Mouse (Mus musculus) midbrain, postnatal 0 days (tissue): ENCODE measurements around the gene Uvrag. TPM values are rescaled to one million over a fixed set of nuclear protein-coding genes. Genes with fewer than 3 reads are reported as not detected.

Source experiments
- ATAC-seq: fragments of 200-750 bp; cut with Nextera tagmentation; 2 replicates; pipeline ENCODE4 v1.8.0; 2017; ENCODE audit warnings: moderate number of reproducible peaks, mild to moderate bottlenecking, moderate TSS enrichment, moderate library complexity; ENCODE audit not compliant: low FRiP score
- DNase-seq: peaks from one replicate; pipeline ENCODE4 v3.0.0-alpha.2; 2015; ENCODE audit warnings: low spot score
- H3K27ac ChIP-seq: fragments of 300-500 bp; sonication (generic); 2 replicates; pipeline ENCODE4 v1.5.1; 2014; ENCODE audit warnings: low read depth, mild to moderate bottlenecking, low read length, mixed read lengths
- H3K27me3 ChIP-seq: fragments of 300-500 bp; sonication (generic); 2 replicates; pipeline ENCODE4 v1.6.1; 2014; ENCODE audit warnings: low read length, control low read depth, mixed read lengths; ENCODE audit not compliant: insufficient read depth
- H3K36me3 ChIP-seq: fragments of 300-500 bp; sonication (generic); 2 replicates; pipeline ENCODE4 v1.6.1; 2014; ENCODE audit warnings: low read length, control low read depth, mixed read lengths; ENCODE audit not compliant: insufficient read depth
- H3K4me1 ChIP-seq: fragments of 300-500 bp; sonication (generic); 2 replicates; pipeline ENCODE4 v1.6.1; 2014; ENCODE audit warnings: mild to moderate bottlenecking, control low read depth, antibody characterized with exemption, low read length, mixed read lengths; ENCODE audit not compliant: insufficient read depth
- H3K4me2 ChIP-seq: fragments of 300-500 bp; sonication (generic); 2 replicates; pipeline ENCODE4 v1.6.1; 2014; ENCODE audit warnings: low read depth, mild to moderate bottlenecking, low read length, mixed read lengths; ENCODE audit not compliant: poor library complexity, severe bottlenecking
- H3K4me3 ChIP-seq: fragments of 300-500 bp; sonication (generic); 2 replicates; pipeline ENCODE4 v1.5.1; 2014; ENCODE audit warnings: low read depth, mild to moderate bottlenecking, low read length, moderate library complexity
- H3K9ac ChIP-seq: fragments of 300-500 bp; sonication (generic); replicated peaks from 2 replicates; pipeline ENCODE4 v1.6.1; 2014; ENCODE audit warnings: mild to moderate bottlenecking, low read length, moderate library complexity, mixed read lengths; ENCODE audit not compliant: poor library complexity, severe bottlenecking
- H3K9me3 ChIP-seq: fragments of 300-500 bp; sonication (generic); 2 replicates; pipeline ENCODE4 v1.6.1; 2016; ENCODE audit warnings: low read length, control low read depth
- CTCF ChIP-seq: IDR thresholded peaks from 2 replicates; pipeline ENCODE4 v1.5.1; 2016; ENCODE audit warnings: antibody characterized with exemption, mild to moderate bottlenecking
- WGBS: fragments of 180-500 bp; shearing (Covaris S2); extraction: QIAGEN DNeasy Blood & Tissue Kit; methylation state at CpG from one replicate; pipeline ENCODE4 v1.1.7; 2014; 5-methylcytosine and 5-hydroxymethylcytosine counted together
- polyA plus RNA-seq: library from polyadenylated mRNA; unstranded; fragments of >200 nt; fragmentation: Nextera tagmentation; extraction: Ambion mirVana; gene quantifications from 2 replicates; pipeline ENCODE4 v1.2.1, GENCODE M21; 2015
- total RNA-seq: library from RNA; depleted of rRNA; stranded (reverse); fragments of >200 nt; gene quantifications from 2 replicates; pipeline ENCODE4 v1.2.3, GENCODE M21; 2014

Gene Uvrag
- total and polyA plus RNA-seq, 2 experiments from 2014 or later: 19.8 to 23.3 TPM

DNA sequence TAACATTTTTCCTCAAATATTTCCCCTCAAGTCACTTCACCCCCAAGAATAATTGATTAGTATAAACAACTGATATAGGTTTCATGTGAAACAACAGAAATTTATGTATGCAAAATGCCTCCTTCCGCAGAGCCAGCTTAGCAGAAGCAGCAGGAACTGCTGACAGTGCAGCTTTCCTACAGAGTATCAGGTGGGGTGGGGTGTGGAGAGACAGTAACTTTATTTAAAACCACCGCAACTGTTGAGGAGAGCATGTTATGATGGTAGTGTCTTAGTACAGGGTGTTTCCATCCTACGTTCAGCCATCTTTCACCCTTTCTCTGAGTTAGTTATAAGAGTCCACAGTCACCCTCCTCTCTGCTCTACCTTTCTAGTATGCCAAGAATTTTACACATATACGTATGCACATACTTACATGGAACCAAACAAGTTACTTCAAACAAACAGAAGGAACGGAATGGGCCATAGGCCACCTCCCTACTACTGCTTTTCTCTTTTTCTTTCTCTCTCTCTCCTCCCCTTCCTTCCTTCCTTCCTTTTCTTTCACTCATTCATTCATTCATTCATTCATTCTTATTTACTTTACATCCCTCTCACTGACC lies 145.7 kb downstream of the Uvrag start:
- H3K4me2 ChIP-seq: no peak overlapping the region
- H3K27ac ChIP-seq: no peak overlapping the region
- no peaks in the 10 kb centered on the region for H3K9me3 ChIP-seq
- H3K9ac ChIP-seq: no peak overlapping the region
- DNase-seq: no peak
- H3K27me3 ChIP-seq: no peaks in the 10 kb centered on the region
- no peaks in the 10 kb centered on the region; the same call in 1 of the 2 replicates for H3K4me1 ChIP-seq
- WGBS: 89% methylated on average over 5 of the region's 5 CpGs
- no peak for ATAC-seq
- TF ChIP-seq CTCF: no peak
- no peak overlapping the region for H3K4me3 ChIP-seq
- peaks cover 4% of the 10 kb centered on the region; the same call in 1 of the 2 replicates for H3K36me3 ChIP-seq

DNA sequence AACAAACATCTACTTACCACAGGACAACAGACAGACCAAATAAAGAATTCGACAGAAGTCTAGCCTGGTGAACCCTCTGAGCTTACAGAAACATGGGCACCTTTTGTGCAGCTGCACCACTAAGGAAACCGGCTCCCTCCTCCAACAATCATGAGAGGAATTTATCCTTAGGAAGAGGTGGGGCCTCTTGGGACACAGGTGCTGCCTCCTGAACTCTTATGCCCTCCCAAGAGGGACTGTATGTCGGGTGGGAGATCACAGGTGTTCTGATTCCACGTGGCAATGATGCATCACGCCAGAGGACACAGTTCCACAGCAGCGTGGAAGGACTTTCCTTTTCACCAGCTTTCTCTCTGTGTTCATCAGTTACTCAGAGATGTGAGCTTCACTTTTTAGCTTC lies 146.8 kb downstream of the Uvrag start:
- no peak for TF ChIP-seq CTCF
- H3K36me3 ChIP-seq: peaks cover 4% of the 10 kb centered on the region; the same call in 1 of the 2 replicates
- no peaks in the 10 kb centered on the region for H3K27me3 ChIP-seq
- 86% methylated on average over 6 of the region's 6 CpGs for WGBS
- H3K4me1 ChIP-seq: no peaks in the 10 kb centered on the region; the same call in 1 of the 2 replicates
- no peak overlapping the region for H3K9ac ChIP-seq
- ATAC-seq: no peak
- H3K4me2 ChIP-seq: no peak overlapping the region
- DNase-seq: no peak
- H3K27ac ChIP-seq: no peak overlapping the region
- no peaks in the 10 kb centered on the region for H3K9me3 ChIP-seq
- no peak overlapping the region for H3K4me3 ChIP-seq

DNA sequence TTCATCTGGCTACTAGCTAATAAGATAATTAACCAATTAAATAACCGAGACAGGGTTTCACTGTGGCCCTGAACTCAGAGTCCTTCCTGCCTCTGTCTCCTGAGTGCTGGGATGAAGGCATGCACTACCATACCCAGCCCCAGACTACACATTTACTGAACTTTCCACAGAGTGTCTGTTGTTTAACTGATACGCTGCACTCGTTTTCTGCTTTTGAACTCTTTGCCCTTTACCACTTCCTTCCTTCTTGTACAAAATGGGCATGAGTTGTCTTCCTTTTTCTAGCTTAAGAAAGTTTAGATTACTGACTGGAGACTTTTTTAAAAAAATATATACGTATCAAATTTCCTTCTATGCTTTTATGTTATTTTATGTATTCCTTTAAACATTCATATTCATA lies 147.5 kb downstream of the Uvrag start:
- 86% methylated on average over 4 of the region's 4 CpGs for WGBS
- no peak overlapping the region for H3K9ac ChIP-seq
- no peak overlapping the region for H3K4me2 ChIP-seq
- H3K27ac ChIP-seq: no peak overlapping the region
- H3K4me1 ChIP-seq: no peaks in the 10 kb centered on the region; the same call in 1 of the 2 replicates
- DNase-seq: no peak
- H3K4me3 ChIP-seq: no peak overlapping the region
- no peaks in the 10 kb centered on the region for H3K27me3 ChIP-seq
- H3K36me3 ChIP-seq: peaks cover 4% of the 10 kb centered on the region; the same call in 1 of the 2 replicates
- TF ChIP-seq CTCF: no peak
- H3K9me3 ChIP-seq: no peaks in the 10 kb centered on the region
- ATAC-seq: no peak

DNA sequence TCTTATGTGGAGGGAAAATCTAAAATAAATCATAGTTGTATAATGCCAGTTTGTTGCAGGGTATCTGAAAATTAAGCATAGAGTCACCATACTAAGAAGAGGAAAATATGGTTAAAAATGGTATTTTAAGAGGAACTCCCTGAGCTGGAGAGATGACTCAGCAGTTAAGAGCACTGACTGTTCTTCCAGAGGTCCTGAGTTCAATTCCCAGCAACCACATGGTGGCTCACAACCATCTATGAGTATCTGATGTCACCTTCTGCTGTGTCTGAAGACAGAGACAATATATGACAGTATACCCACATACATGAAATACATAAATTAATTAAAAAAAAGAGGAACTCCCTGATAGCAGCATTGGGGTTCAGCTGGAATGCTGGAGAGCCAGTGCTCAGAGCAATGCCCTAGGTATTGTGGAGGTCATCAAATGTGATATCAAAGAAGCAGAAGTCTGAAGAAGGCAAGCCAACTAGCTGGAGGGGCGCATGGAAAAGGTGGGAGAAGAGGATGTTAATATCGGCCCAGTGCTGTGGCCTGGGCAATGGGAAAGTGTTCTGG lies 149.7 kb downstream of the Uvrag start:
- peaks cover 7% of the 10 kb centered on the region; the same call in 1 of the 2 replicates for H3K36me3 ChIP-seq
- H3K4me1 ChIP-seq: no peaks in the 10 kb centered on the region; the same call in 1 of the 2 replicates
- ATAC-seq: no peak
- H3K9me3 ChIP-seq: no peaks in the 10 kb centered on the region
- H3K4me2 ChIP-seq: no peak overlapping the region
- no peak for TF ChIP-seq CTCF
- no peak overlapping the region for H3K27ac ChIP-seq
- no peaks in the 10 kb centered on the region for H3K27me3 ChIP-seq
- no peak overlapping the region for H3K9ac ChIP-seq
- 95% methylated on average over 2 of the region's 2 CpGs for WGBS
- DNase-seq: no peak
- H3K4me3 ChIP-seq: no peak overlapping the region

DNA sequence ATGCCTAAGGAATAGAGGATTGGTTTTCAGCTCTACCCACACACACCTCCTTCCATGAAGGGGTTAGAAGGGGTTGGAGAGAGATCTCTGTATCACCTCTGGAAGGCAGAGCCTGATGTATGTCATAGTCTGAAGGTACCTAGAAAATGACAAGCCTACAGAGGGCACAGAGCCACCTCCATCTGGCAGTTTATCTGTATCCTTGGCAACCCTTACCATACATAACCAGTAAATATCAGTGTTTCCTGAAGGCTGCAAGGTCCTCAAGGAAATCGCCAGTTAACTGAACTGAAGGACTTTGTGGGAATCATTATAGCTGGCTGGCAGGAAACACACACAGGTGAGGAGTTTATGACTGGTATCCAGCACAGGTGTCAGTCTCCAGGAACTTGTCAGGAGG lies 150.4 kb downstream of the Uvrag start:
- ATAC-seq (no peak), DNase-seq (no peak)
- 81% methylated on average over 1 of the region's 1 CpGs for WGBS
- Histone ChIP-seq H3K9me3 (no peaks in the 10 kb centered on the region), H3K27me3 (no peaks in the 10 kb centered on the region), H3K4me3 (no peak overlapping the region), H3K36me3 (peaks cover 7% of the 10 kb centered on the region; the same call in 1 of the 2 replicates), H3K4me2 (no peak overlapping the region), H3K9ac (no peak overlapping the region), H3K27ac (no peak overlapping the region), H3K4me1 (no peaks in the 10 kb centered on the region; the same call in 1 of the 2 replicates)
- no peak for TF ChIP-seq CTCF

DNA sequence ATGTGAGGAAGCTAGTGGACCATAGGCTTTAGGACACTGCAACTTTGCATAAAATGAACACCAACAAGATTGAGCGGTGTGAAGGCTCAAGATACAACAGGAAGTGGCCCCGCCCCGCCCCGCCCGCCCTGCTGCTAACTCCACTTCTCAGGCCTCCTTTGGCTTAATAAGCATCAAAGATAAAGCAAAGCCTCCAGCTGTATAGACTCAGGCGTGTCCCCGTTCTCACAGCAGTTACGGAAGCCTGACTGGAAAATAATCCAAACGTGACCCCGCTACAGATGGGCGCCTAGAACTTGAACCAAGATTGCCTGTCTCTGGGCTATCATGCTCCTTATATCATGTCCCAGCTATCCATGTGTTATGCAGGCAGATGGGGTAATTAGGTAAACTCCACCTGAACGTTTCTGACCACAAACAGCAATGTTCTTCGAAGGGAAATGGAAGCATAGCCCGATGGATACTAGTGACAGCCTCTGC lies 153.9 kb downstream of the Uvrag start:
- ATAC-seq (no peak), DNase-seq (no peak)
- Histone ChIP-seq H3K4me2 (no peak overlapping the region), H3K36me3 (peaks cover 7% of the 10 kb centered on the region; the same call in 1 of the 2 replicates), H3K4me3 (no peak overlapping the region), H3K27ac (no peak overlapping the region), H3K9ac (no peak overlapping the region), H3K4me1 (no peaks in the 10 kb centered on the region; the same call in 1 of the 2 replicates), H3K27me3 (no peaks in the 10 kb centered on the region), H3K9me3 (no peaks in the 10 kb centered on the region)
- TF ChIP-seq CTCF: no peak
- WGBS: 89% methylated on average over 14 of the region's 14 CpGs
